Mouse (Mus musculus) 3T3-L1 (cell line): ENCODE measurements around the gene Aplp1.

Experiments
- DNase-seq: peaks from one replicate; pipeline ENCODE4 v3.0.0-alpha.2; 2015; ENCODE audit warnings: low read depth, low spot score

Aplp1 gene

DNA sequence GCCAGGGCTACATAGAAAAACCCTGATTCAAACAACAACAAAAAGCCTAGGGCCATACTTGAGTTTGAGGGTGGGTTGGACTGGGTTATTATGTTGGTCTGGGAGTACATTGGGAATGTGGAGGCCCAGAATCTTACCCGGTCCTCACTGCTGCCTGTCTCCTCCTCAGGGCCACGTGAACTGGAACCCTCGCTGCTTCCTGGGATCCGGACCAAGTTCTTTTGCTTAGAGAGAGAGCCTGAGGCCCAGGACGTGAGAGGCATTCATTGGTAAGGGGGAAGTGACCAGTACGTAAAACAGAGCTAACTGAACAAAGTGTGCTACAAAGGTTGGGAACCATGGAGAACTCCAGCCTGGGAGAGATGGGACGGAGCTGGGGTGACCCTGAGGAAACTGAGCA, 4.9 kb upstream of the Aplp1 start:
- no peak for DNase-seq

DNA sequence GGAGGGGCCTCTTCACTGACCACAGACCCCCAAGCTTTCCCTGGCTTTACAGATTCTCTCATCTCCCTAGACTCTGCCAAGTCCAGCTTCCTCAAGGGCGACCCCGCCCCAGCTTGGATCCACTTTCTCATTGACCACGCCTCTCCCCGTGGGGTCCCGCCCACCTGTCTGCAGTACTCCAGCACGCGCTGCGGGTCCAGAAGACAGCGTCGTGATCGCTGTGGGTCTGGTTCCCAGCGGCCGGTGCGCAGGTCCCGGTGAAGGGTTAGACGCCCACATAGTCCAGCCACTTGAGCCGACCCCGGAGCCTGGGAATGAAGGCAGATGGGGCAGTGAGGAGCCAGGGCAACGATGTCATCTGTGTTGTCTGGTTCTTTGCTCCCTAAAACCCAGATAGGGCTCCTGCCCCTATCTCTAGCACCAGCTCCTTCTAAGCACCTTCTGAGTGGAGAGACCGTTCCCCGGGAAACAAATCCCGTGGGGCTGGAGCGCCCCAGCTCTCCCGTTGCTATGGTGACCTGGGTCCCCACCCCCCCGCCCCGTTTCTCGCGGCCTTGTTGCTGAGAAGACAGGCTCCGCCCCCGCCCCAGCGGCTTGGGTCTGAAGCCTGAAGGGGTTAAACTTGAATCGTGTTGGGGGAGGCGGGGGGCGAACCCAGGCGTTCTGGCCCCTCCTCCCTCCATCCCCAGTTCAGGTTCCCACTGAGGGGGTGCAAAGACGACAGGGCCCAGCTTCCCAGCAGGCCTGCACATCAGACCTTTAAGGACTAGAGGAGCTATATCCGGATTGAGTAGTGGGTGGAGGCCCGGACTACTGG, 973 bp downstream of the Aplp1 start:
- DNase-seq: no peak

DNA sequence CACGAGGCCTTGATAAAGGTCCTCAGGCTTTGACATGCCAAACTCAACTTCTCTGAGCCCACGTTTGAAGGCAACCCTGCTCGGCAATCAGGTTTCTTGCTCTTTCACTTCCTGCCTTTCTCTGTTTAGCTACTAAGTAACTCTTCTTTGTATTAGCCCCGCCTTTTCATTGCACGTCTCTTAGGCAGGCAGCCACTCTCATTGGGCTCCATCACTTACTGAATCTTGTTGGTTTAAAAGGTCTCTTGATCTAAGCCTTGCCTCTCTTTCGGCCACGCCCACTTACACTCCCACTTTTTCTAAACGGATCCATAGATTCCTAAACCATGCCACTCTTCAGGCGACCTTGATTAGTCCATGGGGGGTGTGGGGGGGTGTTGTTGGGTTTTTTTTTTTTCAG, 1.6 kb downstream of the Aplp1 start:
- DNase-seq: no peak

DNA sequence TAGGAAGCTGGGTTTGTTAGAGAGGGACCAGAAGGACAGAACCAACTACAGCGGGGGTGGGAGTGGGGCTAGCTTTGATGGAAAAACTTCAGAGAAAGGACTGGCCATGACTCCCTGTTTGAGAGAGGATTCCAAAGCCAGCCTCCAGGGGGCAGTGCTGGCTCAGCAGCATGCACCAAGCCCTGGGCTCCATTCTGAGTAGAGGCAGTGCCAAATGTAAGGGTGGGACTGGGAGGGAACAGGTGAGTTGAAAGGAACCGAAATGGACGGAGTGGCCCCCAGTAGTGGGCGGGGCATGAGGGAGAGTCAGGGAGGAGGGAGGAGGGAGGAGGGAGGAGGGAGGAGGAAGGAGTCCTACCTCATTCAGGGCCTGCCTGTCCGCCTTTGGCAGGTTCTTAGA, 4.6 kb downstream of the Aplp1 start:
- DNase-seq: peak; percentile 37

DNA sequence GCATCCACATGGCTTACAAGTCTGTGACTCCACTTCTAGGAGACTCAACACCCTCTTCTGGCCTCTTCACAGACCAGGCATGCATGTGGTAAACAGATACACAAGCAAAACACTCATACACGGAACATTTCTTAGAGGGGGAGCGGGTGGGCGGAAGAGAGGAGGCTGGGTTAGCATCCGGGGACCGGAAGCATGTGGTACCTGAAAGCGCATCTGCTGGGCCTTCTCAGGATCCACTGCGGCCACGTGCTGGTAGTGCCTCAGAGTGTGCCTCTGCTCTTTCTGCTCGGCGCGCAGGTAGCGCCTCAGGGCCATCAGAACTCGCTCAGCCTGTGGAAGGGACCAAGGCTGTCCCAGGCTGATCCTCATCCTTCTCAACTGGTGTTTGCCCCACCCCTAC, 5.6 kb downstream of the Aplp1 start:
- DNase-seq: no peak

DNA sequence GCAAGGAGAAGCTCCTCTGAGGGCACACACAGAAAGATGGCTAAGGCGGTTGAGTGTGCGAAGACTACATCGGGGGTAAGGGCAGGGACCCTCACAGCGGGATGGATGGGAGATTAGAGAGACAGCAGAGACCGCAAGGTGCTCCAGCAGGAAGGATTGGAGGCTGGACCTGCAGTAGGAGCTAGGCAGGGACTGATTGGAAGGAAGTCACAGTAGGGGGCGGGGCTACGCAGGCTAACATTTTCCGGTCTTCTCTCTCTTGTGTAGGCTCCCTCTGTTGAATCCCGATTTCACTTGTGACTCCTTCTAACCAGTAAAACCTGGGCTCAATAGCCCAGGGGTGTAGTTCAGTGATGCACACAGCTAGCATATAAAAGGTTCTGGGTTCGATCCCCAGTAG, 8.5 kb downstream of the Aplp1 start:
- no peak for DNase-seq

DNA sequence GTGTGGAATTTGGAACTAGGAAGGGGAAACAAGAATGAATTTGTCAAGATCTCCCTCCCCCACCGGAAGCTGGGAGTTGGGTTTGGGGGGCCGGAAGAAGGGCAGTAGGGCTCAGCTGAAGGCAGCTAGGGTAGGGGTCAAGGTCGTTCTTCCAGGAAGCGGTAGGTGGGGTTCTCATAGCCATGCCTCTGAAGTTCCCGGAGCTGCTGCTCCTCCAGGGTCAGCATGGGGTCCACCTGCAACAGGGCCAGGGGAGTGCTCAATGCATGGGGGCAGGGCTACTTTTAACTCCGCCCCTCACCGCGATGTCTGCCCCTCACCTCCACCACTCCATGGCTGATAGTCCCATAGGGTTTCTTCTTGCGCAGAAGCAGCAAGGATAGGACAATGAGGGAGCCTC, 10.2 kb downstream of the Aplp1 start:
- no peak for DNase-seq

DNA sequence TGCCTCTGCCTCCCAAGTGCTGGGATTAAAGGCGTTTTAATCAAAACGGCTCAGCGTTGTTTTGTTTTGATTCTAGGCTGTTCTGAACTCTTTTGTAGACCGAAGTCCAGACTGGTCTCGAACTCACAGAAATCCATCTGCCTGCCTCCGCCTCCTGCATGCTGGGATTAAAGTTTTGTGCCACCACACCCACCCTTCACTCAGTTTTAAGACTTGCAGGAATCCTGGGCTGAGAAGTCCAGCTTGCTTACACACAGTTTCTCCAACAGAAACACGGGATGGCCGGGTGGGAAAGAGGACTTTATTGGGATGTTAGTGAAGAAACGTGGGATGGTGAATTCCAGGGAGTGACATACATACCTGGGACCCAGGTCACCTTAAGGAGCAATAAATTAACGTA, 10.6 kb downstream of the Aplp1 start:
- no peak for DNase-seq

DNA sequence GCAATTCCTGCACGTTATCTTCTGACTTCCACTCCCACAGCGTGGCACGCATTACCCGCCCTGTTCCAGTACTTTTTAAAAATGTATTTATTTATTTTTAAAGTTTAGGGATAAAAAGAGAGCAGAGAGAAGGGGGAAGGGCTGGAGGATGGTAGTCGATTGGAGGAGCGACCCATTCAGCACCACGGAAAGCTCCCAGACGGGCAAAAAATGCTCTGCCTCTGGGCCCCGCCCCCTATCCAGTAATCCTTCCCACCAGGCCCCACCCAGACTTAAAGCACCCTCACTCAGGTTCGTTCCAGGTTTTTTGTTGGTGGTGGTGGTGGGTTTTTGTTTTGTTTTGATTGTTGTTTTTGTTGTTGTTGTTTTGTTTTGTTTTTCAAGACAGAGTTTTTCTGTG, 11.1 kb downstream of the Aplp1 start:
- DNase-seq: peak; percentile 52

DNA sequence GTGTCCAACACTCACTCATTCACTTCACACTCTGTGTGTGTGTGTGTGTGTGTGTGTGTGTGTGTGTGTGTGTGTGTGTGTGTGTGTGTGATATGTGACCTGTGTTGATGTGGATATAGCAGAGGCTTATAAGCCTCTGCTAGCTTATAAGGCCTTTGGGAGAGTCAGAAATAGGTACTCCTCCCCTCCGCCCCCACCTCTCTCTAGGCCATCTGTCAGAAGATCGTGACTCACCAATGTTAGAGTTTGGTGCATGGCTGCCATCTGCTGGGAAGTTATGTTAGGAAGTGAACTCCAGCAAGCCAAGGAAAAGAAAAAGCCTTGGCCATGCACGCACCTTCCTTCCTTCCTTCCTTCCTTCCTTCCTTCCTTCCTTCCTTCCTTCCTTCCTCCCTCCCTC, 13.5 kb downstream of the Aplp1 start:
- peak; percentile 81 for DNase-seq

DNA sequence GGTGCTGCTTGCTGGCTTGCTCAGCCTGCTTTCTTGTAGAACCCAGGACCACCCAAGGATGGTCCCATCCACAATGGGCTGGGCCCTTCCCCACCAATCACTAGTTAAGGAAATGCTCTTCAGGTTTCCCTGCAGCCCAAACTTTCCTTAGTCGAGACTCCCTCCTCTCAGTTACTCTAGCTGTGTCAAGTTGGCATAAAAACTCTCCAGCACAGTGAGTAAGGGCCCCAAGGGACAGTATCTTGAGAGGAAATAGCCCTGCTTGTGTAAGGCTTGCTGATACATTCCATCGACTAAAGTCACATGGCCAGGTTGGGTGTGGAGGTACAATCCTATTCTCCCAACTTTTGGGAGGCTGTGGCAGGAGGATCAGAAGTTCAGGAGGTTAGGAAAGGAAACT, 15.1 kb downstream of the Aplp1 start:
- peak; percentile 89 for DNase-seq

DNA sequence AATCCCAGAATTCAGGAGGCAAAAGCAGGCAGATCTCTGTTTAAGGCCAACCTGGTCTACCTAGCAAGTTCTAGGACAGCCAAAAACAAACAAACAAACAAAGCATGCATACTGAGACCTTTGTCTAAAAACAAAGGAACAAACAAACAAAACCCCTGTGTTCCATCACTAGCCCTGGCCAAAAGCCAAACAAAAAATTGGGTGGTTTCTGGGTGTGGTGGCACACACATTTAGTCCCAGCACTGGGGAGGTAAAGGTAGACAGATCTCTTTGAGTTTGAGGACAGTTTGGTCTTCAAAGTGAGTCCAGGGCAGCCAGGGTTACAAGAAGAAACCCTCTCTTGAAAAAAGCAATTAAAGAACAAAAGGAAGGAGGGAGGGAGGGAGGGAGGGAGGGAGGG, 16.0 kb downstream of the Aplp1 start:
- no peak for DNase-seq

DNA sequence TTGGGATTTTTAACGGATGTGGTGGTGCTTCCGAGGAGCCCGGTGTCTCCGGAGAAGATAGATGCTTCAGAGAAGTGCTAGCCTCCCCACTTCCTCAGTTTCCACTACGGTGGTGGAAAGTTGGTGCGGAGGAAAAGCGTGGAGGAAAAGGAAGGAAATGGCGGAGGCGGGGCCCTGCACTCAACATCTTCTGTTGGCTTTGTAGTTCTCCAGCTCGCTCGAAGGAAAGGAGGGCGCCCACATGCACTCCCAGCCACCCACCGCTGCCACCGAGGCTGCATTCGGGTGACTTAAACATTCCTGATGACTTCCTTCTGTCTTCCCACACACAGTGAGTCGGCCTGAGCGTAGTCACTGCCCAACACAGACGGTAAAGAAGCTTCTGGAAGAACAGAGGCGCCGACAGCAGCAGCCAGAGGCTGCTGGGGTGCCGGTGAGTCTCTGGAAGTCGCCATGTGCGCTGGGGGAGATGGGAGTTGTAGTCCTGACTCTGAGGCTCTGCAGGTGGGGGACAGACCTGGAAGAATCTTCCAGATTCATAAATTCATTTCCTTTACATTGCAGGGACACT, 22.2 kb downstream of the Aplp1 start:
- no peak for DNase-seq

DNA sequence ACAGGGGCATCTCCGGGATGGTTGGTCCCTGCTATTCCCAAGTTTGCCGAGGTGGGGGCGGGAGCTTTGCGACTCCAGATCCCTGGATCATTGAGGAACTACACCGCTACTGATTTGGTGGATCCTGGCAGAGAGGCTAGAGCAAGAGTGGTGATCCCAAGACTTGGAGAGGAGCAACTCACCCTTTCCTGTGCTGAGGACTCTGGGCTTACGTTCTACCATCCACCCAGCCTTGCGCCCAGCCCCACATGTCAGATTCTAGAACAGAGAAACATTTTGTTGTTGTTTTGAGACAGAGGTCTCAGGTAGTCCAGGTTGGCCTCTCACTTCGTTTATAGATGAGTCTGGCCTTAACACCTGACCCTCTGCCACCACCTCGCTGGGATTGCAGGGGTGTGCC, 22.8 kb downstream of the Aplp1 start:
- no peak for DNase-seq

DNA sequence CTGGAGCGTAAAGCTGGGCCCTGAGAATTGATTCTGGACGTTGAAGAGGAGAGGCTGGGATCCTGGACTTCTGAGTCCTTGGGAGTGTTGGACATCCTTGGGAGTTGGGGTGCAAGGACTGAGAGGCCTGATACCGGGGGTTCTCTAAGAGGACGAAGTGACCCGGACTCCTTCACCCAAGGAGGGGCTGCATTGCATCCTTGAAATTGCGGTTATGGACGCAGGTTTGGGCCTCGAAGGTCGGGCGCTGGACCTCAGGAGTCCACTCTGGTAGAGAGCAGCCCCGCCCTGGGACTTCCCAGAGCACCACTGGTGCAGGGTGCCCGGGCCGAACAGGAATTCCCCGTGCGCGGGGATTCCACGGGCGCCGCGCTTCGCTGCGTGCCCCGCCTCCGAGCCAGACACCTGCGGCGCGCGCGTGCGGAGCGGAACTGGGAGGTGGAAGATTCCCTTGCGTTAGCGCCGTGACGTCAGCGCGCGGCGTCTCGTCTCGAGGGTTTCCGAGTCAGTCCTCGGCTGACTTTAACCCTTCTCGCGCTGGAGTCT, 23.4 kb downstream of the Aplp1 start:
- peak; percentile 32 for DNase-seq

DNA sequence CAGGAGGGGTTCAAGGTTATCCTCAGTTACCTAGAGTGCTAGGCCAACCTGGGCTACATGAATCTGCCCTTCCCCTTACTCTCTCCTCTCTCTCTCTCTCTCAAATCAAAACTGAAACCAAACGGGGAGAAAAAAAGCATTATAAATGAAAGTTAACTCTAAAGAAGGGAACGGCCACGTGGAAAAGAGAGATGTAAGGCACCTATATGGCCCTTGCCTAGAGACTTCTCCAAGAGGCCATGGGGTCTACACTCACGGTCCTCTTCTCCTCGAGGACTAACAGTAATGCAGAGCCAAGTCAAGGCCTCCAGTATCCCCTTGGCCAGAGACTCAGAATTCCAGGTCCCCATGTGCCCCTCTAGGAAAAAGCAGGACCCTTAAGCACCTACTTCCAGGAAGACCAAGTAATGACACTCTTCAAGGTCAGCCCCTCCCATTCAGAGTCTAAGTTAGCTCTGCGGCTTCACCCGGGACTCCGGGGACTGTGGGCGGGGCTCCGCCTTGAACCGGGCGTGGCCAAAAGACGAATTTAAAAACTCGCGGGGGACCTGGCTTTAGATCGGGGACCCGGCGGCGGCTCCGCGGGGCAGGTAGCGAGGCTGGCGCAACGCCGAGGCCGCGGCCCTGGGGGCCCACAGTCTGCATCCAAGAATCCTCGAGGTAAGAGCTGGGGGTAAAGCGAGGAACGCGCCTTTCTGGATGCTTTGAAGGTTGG, 24.0 kb downstream of the Aplp1 start, which contains the start of gene Nfkbid:
Nfkbid (plus strand) TSS at position 558 of the 715 bp plus-strand sequence.
- no peak for DNase-seq

DNA sequence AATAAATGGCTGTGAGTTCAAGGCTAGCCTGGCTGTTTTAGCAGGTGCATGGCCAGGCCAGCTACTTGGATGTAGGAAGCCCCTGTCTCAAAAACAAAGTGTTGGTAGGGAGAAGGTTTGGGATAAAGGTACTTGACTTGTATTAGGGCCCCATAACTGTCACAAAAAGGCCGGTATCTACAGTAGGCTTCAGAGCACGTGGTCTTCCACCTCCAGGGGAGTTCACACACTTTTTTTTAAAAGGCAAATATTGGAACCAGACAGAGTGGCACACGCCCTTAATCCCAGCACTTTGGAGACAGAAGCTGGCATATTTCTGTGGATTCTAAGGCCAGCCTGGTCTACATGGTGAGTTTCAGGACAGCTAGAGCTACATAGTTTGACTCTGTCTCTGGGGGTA, 24.7 kb downstream of the Aplp1 start:
- no peak for DNase-seq

DNA sequence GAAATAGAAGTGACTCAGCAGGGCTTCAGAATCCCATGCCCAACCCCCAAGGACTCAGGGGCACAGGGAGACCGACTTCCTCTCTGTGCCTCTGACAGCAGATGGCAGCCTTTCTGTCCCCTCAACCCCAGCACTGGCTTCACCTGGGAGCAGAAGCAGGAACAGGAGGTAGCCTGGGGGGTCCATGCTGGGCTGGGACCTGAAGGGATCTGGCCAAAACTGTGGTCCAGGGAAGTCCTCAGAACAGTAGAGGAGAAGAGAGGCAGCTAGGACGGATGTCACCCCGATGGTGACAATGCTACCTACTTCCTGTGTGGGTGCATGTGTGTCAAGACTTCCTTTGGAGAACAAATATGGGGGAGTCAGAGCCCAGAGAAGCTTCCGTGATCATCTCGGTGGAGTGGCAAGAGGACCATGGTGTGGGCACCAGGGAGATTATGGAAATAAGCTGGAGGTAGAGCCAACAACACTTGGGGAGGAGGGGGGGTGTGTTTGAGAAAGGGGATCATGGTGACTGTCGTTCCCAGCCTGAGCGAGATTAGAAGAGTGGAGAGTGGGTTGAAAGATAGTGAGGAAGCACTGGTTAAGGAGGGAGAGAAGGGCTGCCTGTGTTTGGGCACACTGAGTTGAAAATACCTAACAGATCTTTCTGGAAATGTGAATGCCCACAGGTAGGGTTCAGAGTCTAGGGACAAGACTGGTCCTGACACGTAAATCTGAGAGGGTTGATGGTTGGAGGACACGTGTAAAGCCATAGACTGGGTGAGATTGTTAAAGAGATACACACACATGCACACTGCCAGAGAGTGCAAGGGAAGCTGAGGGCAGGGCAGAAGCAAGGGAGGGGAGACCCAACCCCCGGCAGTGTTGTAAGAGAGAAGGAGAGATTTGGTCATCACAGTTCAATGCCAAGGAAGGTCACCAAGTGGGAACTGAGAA, 25.5 kb downstream of the Aplp1 start, which contains the start of gene Hcst:
Hcst (minus strand) TSS at position 294 of the 939 bp plus-strand sequence.
- no peak for DNase-seq

DNA sequence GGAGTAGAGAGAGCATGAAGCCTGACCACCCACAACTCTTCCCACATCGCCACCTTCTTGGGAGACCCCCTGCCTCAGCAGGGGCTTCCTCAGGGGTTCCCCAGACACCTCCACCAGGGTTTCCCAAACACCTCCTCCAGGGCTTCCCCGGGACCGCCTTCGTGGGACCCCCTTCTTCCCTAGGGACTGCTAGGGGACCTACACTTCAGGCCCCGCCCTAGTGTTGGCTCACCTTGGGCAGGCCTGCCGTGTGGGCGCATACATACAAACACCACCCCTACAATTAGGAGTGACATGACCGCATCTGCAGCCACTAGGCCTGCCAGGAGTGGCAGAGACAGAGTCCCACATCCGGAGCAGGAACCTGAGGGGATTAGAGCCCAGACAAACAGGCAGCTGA, 27.5 kb downstream of the Aplp1 start:
- no peak for DNase-seq

DNA sequence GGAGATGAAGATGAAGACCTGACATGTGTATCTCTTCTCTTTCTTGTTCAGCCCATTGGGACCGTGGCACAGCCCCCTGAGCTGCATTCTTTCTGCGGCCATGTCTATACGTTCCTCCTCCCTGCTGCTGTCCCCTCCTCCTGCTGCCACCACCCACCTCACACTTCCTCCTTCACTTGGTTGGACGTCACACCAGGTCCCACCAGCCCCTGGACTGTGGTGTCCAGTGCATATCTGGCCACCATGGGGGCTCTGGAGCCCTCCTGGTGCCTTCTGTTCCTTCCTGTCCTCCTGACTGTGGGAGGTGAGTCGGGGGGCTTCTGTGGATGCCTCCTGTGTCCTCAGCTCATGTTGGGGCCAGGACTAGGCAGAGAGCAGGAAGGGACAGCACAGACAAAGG, 31.7 kb downstream of the Aplp1 start, which contains the start of gene Tyrobp:
Tyrobp (plus strand) TSS at position 165 of the 400 bp plus-strand sequence.
- no peak for DNase-seq

DNA sequence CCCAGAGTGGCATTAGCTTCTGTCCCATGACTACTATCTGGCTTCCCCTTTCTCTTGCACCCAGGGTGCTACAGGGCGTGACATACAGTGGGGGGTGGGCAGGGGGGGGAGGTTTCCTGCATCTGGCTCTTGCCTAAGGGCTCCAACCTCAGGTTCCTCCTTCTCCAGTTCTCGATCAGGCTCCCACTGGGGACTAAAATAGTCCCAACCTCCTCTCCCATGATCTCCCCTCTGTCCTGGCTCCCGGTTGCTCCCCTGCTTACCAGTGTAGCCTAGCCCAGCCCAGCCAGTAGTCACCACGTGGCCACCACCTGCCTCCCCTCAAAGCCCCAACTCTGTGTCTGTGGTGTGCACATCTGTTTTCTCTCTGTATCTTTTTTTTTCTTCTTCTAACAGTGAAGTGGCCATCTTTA, 32.6 kb downstream of the Aplp1 start:
- no peak for DNase-seq
